Mouse (Mus musculus): ENCODE data around the gene Rps12.
"Not testable (repeated sequence)": the region's sequence is repeated elsewhere in the genome, so short reads cannot be mapped to it uniquely, and the experiment has no call there.

Gene Rps12

GRCm38 (mm10) chr10:23785599-23785998 lies 1.5 kb downstream of the Rps12 start:
- DNase-seq (ENCODE audit: low spot score in 2 of 2), result not testable (repeated sequence)

GRCm38 (mm10) chr10:23784121-23784520 lies 3.0 kb downstream of the Rps12 start:
- no peak for DNase-seq (ENCODE audit: low spot score in 2 of 2)

GRCm38 (mm10) chr10:23783493-23783884 lies 3.6 kb downstream of the Rps12 start:
- no peak for DNase-seq (ENCODE audit: low spot score in 2 of 2)

GRCm38 (mm10) chr10:23782855-23783492 lies 4.1 kb downstream of the Rps12 start:
- no peak for DNase-seq (ENCODE audit: low spot score in 2 of 2)

GRCm38 (mm10) chr10:23781760-23782735 lies 5.0 kb downstream of the Rps12 start:
- no peak for DNase-seq (ENCODE audit: low spot score in 2 of 2)

- no peak for DNase-seq (ENCODE audit: low spot score in 2 of 2)
Observed at GRCm38 (mm10) chr10:23780539-23781275, 6.4 kb downstream of the Rps12 start.

GRCm38 (mm10) chr10:23777288-23777945 lies 9.7 kb downstream of the Rps12 start:
- DNase-seq (ENCODE audit: low spot score in 2 of 2), result no peak

- no peak for DNase-seq (ENCODE audit: low spot score in 2 of 2)
Observed at GRCm38 (mm10) chr10:23754166-23754565, 32.9 kb downstream of the Rps12 start.

Data from urinary bladder, postnatal 4 days (tissue).